Mouse (Mus musculus): ENCODE data around the gene Olfr283. TPM values are rescaled to one million over a fixed set of nuclear protein-coding genes. Genes with fewer than 3 reads are reported as not detected.
"Not testable (repeated sequence)": the region's sequence is repeated elsewhere in the genome, so short reads cannot be mapped to it uniquely, and the experiment has no call there.

Olfr283 gene
- total RNA-seq (2021), result not detected

- no peak for DNase-seq
Measured at GRCm38 (mm10) chr15:98380846-98381245, at the start of gene Olfr283. Gene Olfr283, minus strand, starts transcription at chr15:98380946.

DNA sequence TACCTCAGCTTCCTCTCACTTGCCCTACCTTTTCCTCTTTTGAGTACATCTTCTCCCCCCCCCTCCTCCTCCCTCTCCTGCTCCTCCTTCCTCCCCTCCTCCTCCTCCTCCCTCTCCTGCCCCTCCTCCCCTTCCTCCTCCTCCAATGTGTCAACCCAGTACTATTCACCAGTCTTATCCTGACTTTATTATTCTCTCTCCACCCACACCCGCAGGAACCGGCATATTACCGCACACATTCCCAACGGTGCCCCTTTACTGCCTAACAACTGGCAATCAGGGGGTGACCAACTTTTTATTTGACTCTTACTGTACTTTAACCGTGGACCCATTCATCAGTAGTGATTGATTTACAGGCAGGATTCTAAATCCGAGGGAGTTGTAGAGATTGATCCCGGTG lies 44.4 kb upstream of the Olfr283 start:
- DNase-seq, result no peak

- no peak for DNase-seq
Measured at GRCm38 (mm10) chr15:98424753-98425152, 44.0 kb upstream of the Olfr283 start.

- no peak for DNase-seq
Measured at GRCm38 (mm10) chr15:98424326-98424725, 43.6 kb upstream of the Olfr283 start.

- DNase-seq, result no peak
Measured at GRCm38 (mm10) chr15:98420897-98421296, 40.2 kb upstream of the Olfr283 start.

DNA sequence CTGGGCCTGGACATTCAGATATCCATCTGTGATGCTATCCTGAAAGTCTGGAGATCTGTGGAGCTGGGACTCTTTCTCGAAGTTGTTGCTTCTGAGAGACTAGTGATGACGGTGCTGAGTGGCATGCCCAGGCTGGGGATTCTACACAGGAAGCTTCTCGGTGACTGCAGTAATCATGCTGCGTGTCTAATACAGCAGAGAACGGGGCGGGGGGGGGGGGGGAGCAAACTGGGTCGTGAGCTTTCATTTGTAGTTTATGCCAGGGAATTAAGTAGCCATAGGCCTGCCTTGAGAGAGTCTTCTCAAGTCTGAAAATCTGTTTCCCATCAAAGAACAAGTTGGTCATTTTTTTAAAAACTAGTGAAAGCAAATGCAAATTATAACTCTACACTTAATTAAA lies 37.4 kb upstream of the Olfr283 start:
- no peak for DNase-seq

DNA sequence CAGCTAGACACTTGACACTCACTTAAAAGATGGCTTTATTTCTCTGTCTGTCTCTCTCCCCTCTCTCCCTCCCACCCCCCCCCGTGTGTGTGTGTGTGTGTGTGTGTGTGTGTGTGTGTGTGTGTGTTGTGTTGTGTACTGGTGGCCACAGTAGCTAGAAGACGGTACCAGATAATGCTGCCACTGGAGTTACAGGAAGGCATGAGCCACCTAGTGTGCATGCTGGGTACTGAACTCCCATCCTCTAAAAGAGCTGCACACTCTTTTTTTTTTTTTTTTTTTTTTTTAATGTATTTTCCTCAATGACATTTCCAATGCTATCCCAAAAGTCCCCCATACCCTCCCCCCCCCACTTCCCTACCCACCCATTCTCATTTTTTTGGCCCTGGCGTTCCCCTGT lies 36.5 kb upstream of the Olfr283 start:
- DNase-seq, result not testable (repeated sequence)

DNA sequence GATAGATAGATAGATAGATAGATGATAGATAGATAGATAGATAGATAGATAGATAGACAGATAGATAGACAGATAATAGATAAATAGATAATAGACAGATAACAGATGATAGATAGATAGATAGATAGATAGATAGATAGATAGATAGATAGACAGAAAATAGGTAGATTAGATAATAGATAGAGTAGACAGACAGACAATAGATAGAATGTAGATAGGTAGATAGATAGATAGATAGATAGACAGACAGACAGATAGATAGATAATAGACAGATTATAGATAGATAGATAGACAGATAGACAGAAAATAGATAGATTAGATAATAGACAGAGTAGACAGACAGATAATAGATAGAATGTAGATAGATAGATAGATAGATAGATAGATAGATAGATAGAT lies 36.1 kb upstream of the Olfr283 start:
- not testable (repeated sequence) for DNase-seq

GRCm38 (mm10) chr15:98415996-98416395 lies 35.2 kb upstream of the Olfr283 start:
- DNase-seq, result no peak

DNA sequence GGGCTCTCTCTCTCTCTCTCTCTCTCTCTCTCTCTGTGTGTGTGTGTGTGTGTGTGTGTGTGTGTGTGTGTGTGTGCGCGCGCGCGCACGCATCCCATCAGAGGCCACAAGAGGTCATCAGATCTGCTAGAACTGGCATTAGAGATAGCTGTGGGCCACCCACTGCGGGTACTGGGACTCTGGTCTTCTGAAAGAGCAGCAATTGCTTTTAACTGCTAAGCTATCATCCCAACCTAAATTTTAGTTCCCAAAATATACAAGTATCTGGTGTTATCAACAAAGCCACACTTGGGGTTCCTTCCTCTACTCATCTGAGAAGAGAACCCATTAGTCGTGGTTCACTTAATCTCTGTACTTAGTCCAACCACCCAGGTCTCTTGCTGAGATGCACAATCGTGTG lies 29.5 kb upstream of the Olfr283 start:
- DNase-seq, result no peak

DNA sequence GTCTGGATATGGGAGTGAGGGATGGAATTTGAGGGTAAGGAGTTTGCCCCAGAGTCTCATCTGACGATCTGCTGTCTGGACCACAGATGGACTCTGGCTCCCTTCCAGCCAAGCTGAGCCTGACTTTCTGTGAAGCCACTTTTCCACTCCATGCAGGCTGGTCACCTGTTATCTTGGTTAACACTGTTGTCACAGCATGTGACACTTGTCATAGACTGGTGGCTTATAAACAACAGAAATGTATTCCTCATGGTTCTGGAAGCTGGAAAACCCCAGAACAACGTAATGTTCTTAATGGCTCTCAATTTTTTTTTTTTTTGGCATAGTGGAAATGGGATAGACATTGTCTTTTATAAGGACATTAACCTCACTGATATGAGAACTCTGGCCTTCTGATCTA lies 28.9 kb upstream of the Olfr283 start:
- DNase-seq, result no peak

GRCm38 (mm10) chr15:98408406-98409060 lies 27.8 kb upstream of the Olfr283 start:
- DNase-seq, result peak; percentile 35

DNA sequence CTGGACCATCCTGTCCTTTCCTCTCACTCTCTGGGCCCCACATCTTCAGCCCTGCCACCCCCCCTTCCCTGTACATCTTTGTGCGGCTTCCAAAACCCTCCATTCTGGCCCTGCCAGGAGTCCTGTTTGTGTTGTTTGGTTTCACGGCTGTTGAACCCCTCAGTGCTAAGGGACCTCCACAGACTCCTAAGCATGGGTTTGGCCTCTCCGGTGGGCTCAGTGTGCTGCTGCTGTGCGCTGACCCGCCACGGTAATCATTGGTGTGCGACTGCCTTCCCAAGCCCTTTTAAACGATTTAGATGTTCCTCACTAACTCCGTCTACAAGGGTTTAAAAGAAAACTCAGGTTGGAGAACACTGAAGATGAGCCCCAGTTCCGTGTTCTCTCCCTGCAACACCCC lies 21.6 kb upstream of the Olfr283 start:
- DNase-seq, result no peak

GRCm38 (mm10) chr15:98397136-98397535 lies 16.4 kb upstream of the Olfr283 start:
- DNase-seq, result no peak

GRCm38 (mm10) chr15:98391903-98392187 lies 11.1 kb upstream of the Olfr283 start:
- DNase-seq, result no peak

GRCm38 (mm10) chr15:98391081-98391902 lies 10.5 kb upstream of the Olfr283 start:
- no peak for DNase-seq

DNA sequence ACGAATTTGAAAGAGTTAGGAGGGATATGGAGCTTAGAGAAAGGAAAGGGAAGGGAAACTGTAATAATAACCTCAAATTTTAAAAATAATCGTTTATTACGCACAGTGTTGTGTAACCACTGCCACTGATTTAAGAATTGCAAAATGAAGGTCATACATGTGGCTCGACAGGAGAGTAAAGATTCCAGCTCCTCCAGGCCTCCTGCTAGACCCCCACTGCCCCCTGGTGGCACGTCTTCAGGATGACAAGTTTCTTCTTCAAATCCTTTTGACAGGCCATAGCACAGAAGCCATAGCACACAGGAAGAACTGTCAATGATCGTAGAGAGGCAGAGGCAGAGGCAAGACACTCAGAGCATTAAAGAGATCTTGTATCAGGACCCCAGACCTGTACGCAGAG lies 9.1 kb upstream of the Olfr283 start:
- peak; percentile 86 for DNase-seq

DNA sequence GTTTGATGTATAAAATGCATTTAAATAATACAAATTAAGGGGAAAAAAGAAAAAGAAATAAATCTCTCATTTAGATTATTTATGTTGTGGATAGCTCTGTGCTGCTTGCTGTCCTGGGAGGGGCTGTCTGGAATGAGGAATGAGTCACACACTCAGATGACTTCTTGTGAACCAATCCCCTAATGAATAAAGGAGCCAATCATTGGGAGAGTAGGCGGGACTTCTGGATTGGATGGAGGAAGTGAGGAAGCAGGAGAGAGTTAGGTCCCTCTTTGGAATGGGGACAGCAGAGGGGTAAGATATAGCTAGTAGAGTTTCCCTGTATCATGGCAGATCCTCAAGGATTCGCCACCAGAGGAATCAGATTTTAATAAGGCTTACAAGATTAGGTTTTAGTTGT lies 6.9 kb upstream of the Olfr283 start:
- DNase-seq, result no peak

GRCm38 (mm10) chr15:98378209-98378608 lies 2.5 kb downstream of the Olfr283 start:
- no peak for DNase-seq

DNA sequence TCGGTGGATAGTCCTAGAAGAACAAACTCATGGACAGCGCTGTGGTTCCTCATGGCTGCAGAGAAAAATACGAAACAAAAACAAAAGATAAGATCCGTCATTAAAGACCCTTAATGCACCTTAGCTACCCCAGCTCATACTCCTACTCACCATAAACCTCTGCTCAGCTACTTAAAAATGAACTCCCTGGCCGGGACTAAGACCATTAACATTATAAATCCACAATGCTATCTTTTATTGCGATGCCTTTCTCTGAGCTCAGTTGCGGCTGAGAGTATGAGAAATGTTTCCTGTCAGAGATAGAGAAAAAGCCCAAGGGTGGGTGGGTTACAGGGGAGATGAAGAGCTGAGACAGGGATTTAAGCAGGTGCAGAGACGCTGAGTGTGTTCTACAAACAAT lies 39.9 kb downstream of the Olfr283 start, which contains the start of gene Olfr284:
Gene Olfr284 (minus strand): TSS at position 101 of the 400 bp plus-strand sequence.
- DNase-seq, result no peak
